Mouse (Mus musculus) midbrain, embryonic 11.5 days (tissue): ENCODE results near the gene Npnt. TPM values are rescaled to one million over a fixed set of nuclear protein-coding genes. Genes with fewer than 3 reads are reported as not detected.

Source experiments
- ATAC-seq: fragments of 200-750 bp; cut with Nextera tagmentation; 2 replicates; pipeline ENCODE4 v1.8.0; 2017; ENCODE audit warnings: moderate TSS enrichment, moderate library complexity; ENCODE audit not compliant: low FRiP score
- DNase-seq: peaks from one replicate; pipeline ENCODE4 v3.0.0; 2015; ENCODE audit warnings: low spot score; ENCODE audit errors: missing footprints
- H3K27ac ChIP-seq: fragments of 300-500 bp; sonication (generic); 2 replicates; pipeline ENCODE4 v1.5.1; 2014; ENCODE audit warnings: low read depth, low read length
- H3K27me3 ChIP-seq: fragments of 300-500 bp; sonication (generic); 2 replicates; pipeline ENCODE4 v1.6.1; 2014; ENCODE audit warnings: mild to moderate bottlenecking, low read length, moderate library complexity, mixed read lengths; ENCODE audit not compliant: control insufficient read depth, insufficient read depth
- H3K36me3 ChIP-seq: fragments of 300-500 bp; sonication (generic); 2 replicates; pipeline ENCODE4 v1.6.1; 2014; ENCODE audit warnings: mild to moderate bottlenecking, low read length, moderate library complexity, mixed read lengths; ENCODE audit not compliant: control insufficient read depth, insufficient read depth
- H3K4me1 ChIP-seq: fragments of 300-500 bp; sonication (generic); 2 replicates; pipeline ENCODE4 v1.6.1; 2014; ENCODE audit warnings: low read length; ENCODE audit not compliant: control insufficient read depth, insufficient read depth
- H3K4me2 ChIP-seq: fragments of 300-500 bp; sonication (generic); 2 replicates; pipeline ENCODE4 v1.6.1; 2014; ENCODE audit warnings: mild to moderate bottlenecking, moderate library complexity
- H3K4me3 ChIP-seq: fragments of 300-500 bp; sonication (generic); 2 replicates; pipeline ENCODE4 v1.5.1; 2014; ENCODE audit warnings: low read depth, low read length
- H3K9ac ChIP-seq: fragments of 300-500 bp; sonication (generic); 2 replicates; pipeline ENCODE4 v1.6.1; 2014; ENCODE audit warnings: low read length
- H3K9me3 ChIP-seq: fragments of 300-500 bp; sonication (generic); 2 replicates; pipeline ENCODE4 v1.6.1; 2016; ENCODE audit warnings: low read length; ENCODE audit not compliant: control insufficient read depth
- WGBS: fragments of 180-500 bp; shearing (Covaris S2); extraction: QIAGEN DNeasy Blood & Tissue Kit; methylation state at CpG from one replicate; pipeline ENCODE4 v1.1.7; 2014; 5-methylcytosine and 5-hydroxymethylcytosine counted together
- polyA plus RNA-seq: library from polyadenylated mRNA; unstranded; fragments of >200 nt; fragmentation: Nextera tagmentation; extraction: Ambion mirVana; gene quantifications from 2 replicates; pipeline ENCODE4 v1.2.1, GENCODE M21; 2014

Npnt gene
- polyA plus RNA-seq, 1 experiment from 2014 or later, result 7.6 TPM

DNA sequence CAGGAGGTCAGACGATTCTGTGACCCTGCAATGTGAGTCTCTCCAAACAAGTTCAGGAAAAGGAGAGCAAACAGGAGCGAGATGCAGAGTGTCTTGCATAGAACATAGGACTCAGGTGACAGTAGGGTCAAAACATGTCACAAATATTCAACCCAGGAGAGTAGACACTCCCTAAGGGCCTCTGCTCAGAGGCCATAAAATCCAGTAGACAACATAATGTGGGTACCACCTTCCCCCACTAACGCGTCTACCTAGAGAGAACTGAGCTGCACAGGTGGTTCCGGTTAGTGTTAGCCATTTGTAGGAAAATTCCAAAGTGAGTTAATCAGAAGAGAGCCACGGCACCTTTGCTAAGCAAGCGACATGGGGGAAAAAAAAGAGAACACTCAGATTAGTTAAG lies 5.9 kb downstream of the Npnt start:
- H3K27me3 ChIP-seq, result peaks cover 2% of the 10 kb centered on the region
- no peaks in the 10 kb centered on the region for H3K36me3 ChIP-seq
- no peak overlapping the region for H3K27ac ChIP-seq
- no peaks in the 10 kb centered on the region for H3K9me3 ChIP-seq
- no peak overlapping the region for H3K4me2 ChIP-seq
- peaks cover 5% of the 10 kb centered on the region; the same call in 1 of the 2 replicates for H3K4me1 ChIP-seq
- DNase-seq (peak; percentile 84), ATAC-seq (no peak)
- 68% methylated on average over 7 of the region's 7 CpGs for WGBS
- H3K9ac ChIP-seq, result no peak overlapping the region
- no peak overlapping the region for H3K4me3 ChIP-seq

GRCm38 (mm10) chr3:132942778-132943177 lies 7.3 kb downstream of the Npnt start:
- no peak for ATAC-seq
- H3K9ac ChIP-seq, result no peak overlapping the region
- H3K36me3 ChIP-seq, result no peaks in the 10 kb centered on the region
- peak; percentile 62 for DNase-seq
- H3K4me2 ChIP-seq, result no peak overlapping the region
- no peak overlapping the region for H3K27ac ChIP-seq
- H3K4me1 ChIP-seq, result no peaks in the 10 kb centered on the region
- no peaks in the 10 kb centered on the region; the same call in 1 of the 2 replicates for H3K27me3 ChIP-seq
- 91% methylated on average over 6 of the region's 6 CpGs for WGBS
- no peaks in the 10 kb centered on the region for H3K9me3 ChIP-seq
- no peak overlapping the region for H3K4me3 ChIP-seq

GRCm38 (mm10) chr3:132940181-132940990 lies 9.7 kb downstream of the Npnt start:
- H3K4me2 ChIP-seq, result no peak overlapping the region
- no peak overlapping the region for H3K27ac ChIP-seq
- no peaks in the 10 kb centered on the region for H3K4me1 ChIP-seq
- no peaks in the 10 kb centered on the region for H3K9me3 ChIP-seq
- no peak overlapping the region for H3K4me3 ChIP-seq
- DNase-seq, result peak; percentile 35
- H3K27me3 ChIP-seq, result no peaks in the 10 kb centered on the region
- H3K36me3 ChIP-seq, result no peaks in the 10 kb centered on the region
- 90% methylated on average over 10 of the region's 10 CpGs for WGBS
- ATAC-seq, result no peak
- H3K9ac ChIP-seq, result no peak overlapping the region

GRCm38 (mm10) chr3:132939006-132939405 lies 11.1 kb downstream of the Npnt start:
- Histone ChIP-seq H3K36me3 (no peaks in the 10 kb centered on the region), H3K27ac (no peak overlapping the region), H3K9ac (no peak overlapping the region), H3K4me2 (no peak overlapping the region), H3K4me3 (no peak overlapping the region), H3K9me3 (no peaks in the 10 kb centered on the region), H3K27me3 (no peaks in the 10 kb centered on the region), H3K4me1 (no peaks in the 10 kb centered on the region)
- DNase-seq (peak; percentile 59), ATAC-seq (no peak)
- WGBS, result 68% methylated on average over 8 of the region's 8 CpGs

- no peak overlapping the region for H3K4me3 ChIP-seq
- ATAC-seq (peak; percentile 45; the same call in 1 of the 2 replicates), DNase-seq (no peak)
- H3K27me3 ChIP-seq, result no peaks in the 10 kb centered on the region
- H3K4me2 ChIP-seq, result no peak overlapping the region
- H3K4me1 ChIP-seq, result no peaks in the 10 kb centered on the region
- no peak overlapping the region for H3K27ac ChIP-seq
- H3K9ac ChIP-seq, result no peak overlapping the region
- H3K36me3 ChIP-seq, result no peaks in the 10 kb centered on the region
- no peaks in the 10 kb centered on the region for H3K9me3 ChIP-seq
- WGBS, result 54% methylated on average over 2 of the region's 2 CpGs
Measured at GRCm38 (mm10) chr3:132934649-132935048, 15.4 kb downstream of the Npnt start.

DNA sequence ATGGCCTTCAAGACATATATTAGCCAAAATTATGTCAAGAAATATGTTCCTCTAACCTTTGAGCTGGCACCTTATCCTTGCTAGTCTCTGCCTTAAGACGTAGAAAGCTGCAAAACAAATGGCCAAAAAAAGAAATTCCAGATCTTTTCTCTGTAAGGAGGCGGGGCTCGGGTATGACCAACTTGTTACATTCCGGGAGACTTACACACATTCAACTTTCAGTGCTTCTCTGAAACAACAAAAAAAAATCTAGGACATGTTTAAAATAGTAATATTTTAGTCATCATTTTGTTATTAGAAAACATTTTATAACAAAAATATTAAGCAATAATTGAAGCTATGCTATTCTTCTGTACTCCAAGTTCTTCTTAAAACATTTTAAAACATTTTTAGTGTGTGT lies 18.6 kb downstream of the Npnt start:
- no peak overlapping the region for H3K9ac ChIP-seq
- no peak for ATAC-seq
- no peaks in the 10 kb centered on the region for H3K36me3 ChIP-seq
- H3K9me3 ChIP-seq, result no peaks in the 10 kb centered on the region
- no peaks in the 10 kb centered on the region for H3K27me3 ChIP-seq
- H3K4me2 ChIP-seq, result no peak overlapping the region
- no peaks in the 10 kb centered on the region for H3K4me1 ChIP-seq
- no peak overlapping the region for H3K4me3 ChIP-seq
- WGBS, result 90% methylated on average over 4 of the region's 4 CpGs
- DNase-seq, result no peak
- no peak overlapping the region for H3K27ac ChIP-seq

DNA sequence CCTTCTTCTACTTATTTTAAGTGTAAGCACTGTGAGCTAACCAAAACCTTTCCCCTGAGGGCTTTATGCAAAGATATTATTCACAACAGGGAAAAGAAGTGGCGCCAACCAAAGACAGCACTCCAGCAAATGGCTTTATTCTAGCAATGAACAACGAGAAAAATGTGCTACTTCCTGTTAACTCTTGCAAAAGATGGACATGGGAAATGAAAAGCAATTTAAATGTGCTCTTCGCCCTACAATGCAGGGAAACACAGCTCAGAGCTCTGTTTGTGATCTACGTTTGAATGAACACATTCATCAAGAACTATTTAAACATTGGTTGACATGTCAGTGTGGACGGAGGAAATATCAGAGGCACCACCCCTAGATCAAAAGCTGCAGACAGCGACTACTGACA lies 20.2 kb downstream of the Npnt start:
- DNase-seq, result no peak
- Histone ChIP-seq H3K9me3 (no peaks in the 10 kb centered on the region), H3K27me3 (no peaks in the 10 kb centered on the region), H3K4me2 (no peak overlapping the region), H3K4me3 (no peak overlapping the region), H3K27ac (no peak overlapping the region), H3K4me1 (no peaks in the 10 kb centered on the region), H3K36me3 (no peaks in the 10 kb centered on the region), H3K9ac (no peak overlapping the region)
- 75% methylated on average over 6 of the region's 6 CpGs for WGBS
- no peak for ATAC-seq

GRCm38 (mm10) chr3:132928186-132928585 lies 21.9 kb downstream of the Npnt start:
- Histone ChIP-seq H3K9ac (no peak overlapping the region), H3K27ac (no peak overlapping the region), H3K4me1 (no peaks in the 10 kb centered on the region), H3K4me3 (no peak overlapping the region), H3K36me3 (no peaks in the 10 kb centered on the region), H3K4me2 (no peak overlapping the region), H3K27me3 (no peaks in the 10 kb centered on the region), H3K9me3 (no peaks in the 10 kb centered on the region)
- ATAC-seq, result no peak
- DNase-seq, result no peak
- whole genome bisulfite sequencing, result 91% methylated on average over 9 of the region's 9 CpGs

GRCm38 (mm10) chr3:132919798-132920197 lies 30.3 kb downstream of the Npnt start:
- 93% methylated on average over 3 of the region's 3 CpGs for WGBS
- Histone ChIP-seq H3K27ac (no peak overlapping the region), H3K4me1 (no peaks in the 10 kb centered on the region), H3K9ac (no peak overlapping the region), H3K4me2 (no peak overlapping the region), H3K36me3 (no peaks in the 10 kb centered on the region), H3K9me3 (no peaks in the 10 kb centered on the region), H3K4me3 (no peak overlapping the region), H3K27me3 (no peaks in the 10 kb centered on the region)
- no peak for ATAC-seq
- peak; percentile 17 for DNase-seq
